Mouse (Mus musculus) kidney, postnatal 0 days (tissue): Measurements from ENCODE around the gene Tango6. TPM values are rescaled to one million over a fixed set of nuclear protein-coding genes. Genes with fewer than 3 reads are reported as not detected.

Experiments used
- ATAC-seq: fragments of 200-750 bp; cut with Nextera tagmentation; replicated peaks from 2 replicates; pipeline ENCODE4 v1.8.0; 2017; ENCODE audit warnings: low read depth, moderate number of reproducible peaks, moderate TSS enrichment, moderate library complexity; ENCODE audit not compliant: low FRiP score
- DNase-seq: peaks from one replicate; pipeline ENCODE4 v3.0.0-alpha.2; 2016; ENCODE audit warnings: low spot score
- H3K27ac ChIP-seq: fragments of 300-500 bp; sonication (generic); 2 replicates; pipeline ENCODE4 v1.5.1; 2014; ENCODE audit warnings: mild to moderate bottlenecking
- H3K27me3 ChIP-seq: fragments of 300-500 bp; sonication (generic); 2 replicates; pipeline ENCODE4 v1.6.1; 2014; ENCODE audit warnings: low read length, mixed read lengths; ENCODE audit not compliant: insufficient read depth
- H3K36me3 ChIP-seq: fragments of 300-500 bp; sonication (generic); 2 replicates; pipeline ENCODE4 v1.6.1; 2014; ENCODE audit warnings: low read length, mixed read lengths; ENCODE audit not compliant: insufficient read depth
- H3K4me1 ChIP-seq: fragments of 300-500 bp; sonication (generic); replicated peaks from 2 replicates; pipeline ENCODE4 v1.6.1; 2014; ENCODE audit warnings: antibody characterized with exemption, low read length, mixed read lengths; ENCODE audit not compliant: insufficient read depth
- H3K4me2 ChIP-seq: fragments of 300-500 bp; sonication (generic); 2 replicates; pipeline ENCODE4 v1.6.1; 2014; ENCODE audit warnings: mild to moderate bottlenecking, low read length, moderate library complexity, mixed read lengths
- H3K4me3 ChIP-seq: fragments of 300-500 bp; sonication (generic); replicated peaks from 2 replicates; pipeline ENCODE4 v1.5.1; 2014; ENCODE audit warnings: low read depth, low read length
- H3K9ac ChIP-seq: fragments of 300-500 bp; sonication (generic); 2 replicates; pipeline ENCODE4 v1.6.1; 2014; ENCODE audit warnings: low read depth, low read length
- H3K9me3 ChIP-seq: fragments of 300-500 bp; sonication (generic); replicated peaks from 2 replicates; pipeline ENCODE4 v1.6.1; 2016; ENCODE audit warnings: low read length, inconsistent platforms, mixed read lengths
- CTCF ChIP-seq: IDR thresholded peaks from 2 replicates; pipeline ENCODE4 v1.5.1; 2016; ENCODE audit warnings: antibody characterized with exemption, low read depth, mild to moderate bottlenecking, moderate library complexity
- WGBS: fragments of 180-500 bp; shearing (Covaris S2); extraction: QIAGEN DNeasy Blood & Tissue Kit; methylation state at CpG from one replicate; pipeline ENCODE4 v1.1.7; 2014; 5-methylcytosine and 5-hydroxymethylcytosine counted together
- polyA plus RNA-seq: library from polyadenylated mRNA; unstranded; fragments of >200 nt; fragmentation: Nextera tagmentation; extraction: Ambion mirVana; gene quantifications from 2 replicates; pipeline ENCODE4 v1.2.1, GENCODE M21; 2015

Gene Tango6
- polyA plus RNA-seq, 1 experiment from 2014 or later: 6.4 TPM

DNA sequence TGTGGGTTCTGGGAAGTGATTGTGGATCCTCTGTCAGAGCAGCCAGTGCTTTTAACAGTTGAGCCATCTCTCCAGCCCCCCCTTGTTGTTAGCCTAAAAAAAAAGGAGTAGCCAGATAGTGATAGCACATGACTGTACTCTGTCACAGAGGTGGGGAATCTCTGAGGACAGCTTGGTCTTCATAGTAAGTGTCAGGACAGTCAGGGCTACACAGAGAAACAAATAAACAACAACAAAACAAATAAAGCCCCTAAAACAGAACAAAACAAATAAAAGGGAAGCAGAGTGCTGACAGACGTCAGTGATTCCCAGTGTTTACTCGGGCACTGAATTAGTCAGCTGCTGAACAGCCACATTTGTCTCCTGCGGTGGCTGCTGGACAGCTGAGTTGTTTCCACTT lies 70.6 kb downstream of the Tango6 start:
- Histone ChIP-seq H3K27ac (peak overlapping the region; percentile 42; the same call in 1 of the 2 replicates), H3K4me1 (no peaks in the 10 kb centered on the region), H3K27me3 (no peaks in the 10 kb centered on the region), H3K9me3 (no peaks in the 10 kb centered on the region), H3K4me3 (no peak overlapping the region), H3K9ac (no peak overlapping the region), H3K4me2 (no peak overlapping the region), H3K36me3 (0 out of 2 replicates have a peak, but pooled peaks cover 4% of the 10 kb centered on the region)
- TF ChIP-seq CTCF: no peak
- 19% methylated on average over 3 of the region's 3 CpGs for WGBS
- ATAC-seq: no peak
- DNase-seq: peak; percentile 41

DNA sequence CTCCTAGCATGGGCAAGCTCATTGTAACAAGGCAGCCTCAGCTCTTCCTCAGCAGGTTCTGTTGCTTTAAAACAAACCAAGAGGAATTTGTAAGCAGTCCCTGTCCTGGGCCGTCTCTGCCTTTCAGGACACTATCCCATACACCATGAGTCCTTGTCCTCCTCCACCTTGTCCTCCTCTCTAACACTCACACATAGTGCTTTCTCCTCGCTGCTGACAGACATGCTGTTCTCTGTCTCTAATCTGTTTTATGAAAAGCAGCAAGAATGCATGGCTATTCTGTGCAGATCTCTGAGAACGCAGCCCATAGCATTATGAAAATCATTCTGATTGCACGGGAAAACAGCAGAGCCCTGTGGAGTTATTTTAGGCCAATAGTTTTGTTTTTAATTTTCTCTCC lies 78.4 kb downstream of the Tango6 start:
- DNase-seq: no peak
- no peak for ATAC-seq
- TF ChIP-seq CTCF: no peak
- Histone ChIP-seq H3K36me3 (0 out of 2 replicates have a peak, but pooled peaks cover 4% of the 10 kb centered on the region), H3K4me2 (no peak overlapping the region), H3K9ac (no peak overlapping the region), H3K27ac (no peak overlapping the region), H3K27me3 (no peaks in the 10 kb centered on the region), H3K4me3 (no peak overlapping the region), H3K9me3 (no peaks in the 10 kb centered on the region), H3K4me1 (no peaks in the 10 kb centered on the region)
- WGBS: 63% methylated on average over 4 of the region's 4 CpGs

DNA sequence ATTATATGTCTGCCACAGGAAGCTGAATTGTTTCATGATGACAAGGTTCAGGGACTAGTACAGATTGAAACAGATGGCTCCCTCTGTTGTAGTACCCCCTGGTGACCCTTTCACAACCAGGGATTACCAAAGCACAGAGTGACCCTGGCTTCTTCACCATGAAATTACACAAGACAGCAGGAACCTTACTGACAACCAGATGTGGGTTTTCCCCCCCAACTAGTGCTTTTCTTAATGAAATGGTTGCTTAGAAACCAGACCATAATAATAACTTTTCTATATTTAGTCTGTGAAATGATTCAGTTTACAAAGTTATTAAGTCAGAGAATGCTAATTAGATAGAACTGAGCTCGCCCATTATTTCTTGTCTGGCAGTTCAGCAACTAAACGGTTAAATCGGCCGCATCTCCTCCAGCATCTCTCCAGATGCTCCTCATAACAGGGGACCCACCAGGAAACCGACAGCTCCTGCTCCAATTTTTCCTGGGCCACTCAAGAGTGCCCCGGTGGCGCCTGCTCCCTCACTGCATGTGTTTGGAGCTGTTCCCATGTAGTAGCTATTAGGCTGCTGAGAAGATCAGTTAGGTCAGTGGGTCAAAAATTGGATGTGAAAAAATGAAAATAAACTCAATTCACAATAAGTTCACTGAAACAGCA lies 79.1 kb downstream of the Tango6 start:
- H3K27ac ChIP-seq: no peak overlapping the region
- no peak for TF ChIP-seq CTCF
- H3K4me1 ChIP-seq: no peaks in the 10 kb centered on the region
- no peak overlapping the region for H3K4me2 ChIP-seq
- DNase-seq (peak; percentile 19), ATAC-seq (no peak)
- H3K27me3 ChIP-seq: no peaks in the 10 kb centered on the region
- no peak overlapping the region for H3K4me3 ChIP-seq
- H3K9me3 ChIP-seq: no peaks in the 10 kb centered on the region
- 0 out of 2 replicates have a peak, but pooled peaks cover 4% of the 10 kb centered on the region for H3K36me3 ChIP-seq
- no peak overlapping the region for H3K9ac ChIP-seq
- WGBS: 41% methylated on average over 7 of the region's 7 CpGs

DNA sequence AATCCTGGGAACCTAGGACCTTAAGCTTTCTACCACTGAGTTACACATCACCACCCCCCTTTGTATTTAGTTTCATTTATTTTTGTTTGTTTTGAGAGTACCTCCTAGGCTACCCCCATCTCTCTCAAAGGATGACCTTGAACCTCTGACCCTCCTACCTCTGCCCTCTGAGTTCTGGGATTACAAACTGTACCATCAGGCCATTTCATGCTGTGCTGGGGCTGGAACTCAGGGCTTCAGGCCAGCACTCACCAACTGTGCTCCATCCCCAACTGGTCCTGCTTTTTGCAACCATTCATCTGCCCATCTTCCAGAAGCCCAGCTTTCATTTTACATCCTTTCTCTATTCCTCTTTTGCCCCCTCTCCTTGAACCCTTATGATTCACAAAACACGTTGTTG lies 81.7 kb downstream of the Tango6 start:
- WGBS: 56% methylated on average over 1 of the region's 1 CpGs

DNA sequence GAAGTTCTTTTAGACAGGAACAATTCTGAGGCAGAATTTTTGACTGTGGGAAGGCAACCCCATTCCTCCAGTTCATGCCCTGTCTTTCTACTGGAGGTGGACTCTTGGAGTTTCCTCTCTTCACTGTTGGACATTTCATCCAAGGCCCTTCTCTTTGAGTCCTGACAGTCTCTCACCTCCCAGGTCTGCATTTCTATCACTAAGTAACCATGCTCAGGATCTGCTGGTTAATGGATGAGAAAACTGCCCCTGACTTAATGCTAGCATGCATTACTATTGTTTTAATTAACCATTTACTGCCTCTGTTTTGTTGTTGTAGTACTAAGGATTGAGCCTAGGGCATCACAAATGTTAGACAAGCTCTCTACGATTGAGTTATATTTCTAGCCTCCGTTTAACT lies 82.7 kb downstream of the Tango6 start:
- DNase-seq (peak; percentile 28), ATAC-seq (peak; percentile 57; the same call in 1 of the 2 replicates)
- Histone ChIP-seq H3K9ac (no peak overlapping the region), H3K4me2 (no peak overlapping the region), H3K4me3 (no peak overlapping the region), H3K36me3 (no peaks in the 10 kb centered on the region), H3K9me3 (no peaks in the 10 kb centered on the region), H3K4me1 (no peaks in the 10 kb centered on the region), H3K27me3 (no peaks in the 10 kb centered on the region), H3K27ac (peak overlapping the region; percentile 9; the same call in 1 of the 2 replicates)
- WGBS: 71% methylated on average over 2 of the region's 2 CpGs
- no peak for TF ChIP-seq CTCF

More for the DNA sequence above, 81.7 kb downstream of the Tango6 start:
- no peaks in the 10 kb centered on the region for H3K9me3 ChIP-seq
- H3K9ac ChIP-seq: no peak overlapping the region
- no peak for TF ChIP-seq CTCF
- no peak overlapping the region for H3K4me2 ChIP-seq
- H3K36me3 ChIP-seq: no peaks in the 10 kb centered on the region
- no peaks in the 10 kb centered on the region for H3K4me1 ChIP-seq
- ATAC-seq (no peak), DNase-seq (no peak)
- H3K27me3 ChIP-seq: no peaks in the 10 kb centered on the region
- no peak overlapping the region for H3K4me3 ChIP-seq
- no peak overlapping the region for H3K27ac ChIP-seq

DNA sequence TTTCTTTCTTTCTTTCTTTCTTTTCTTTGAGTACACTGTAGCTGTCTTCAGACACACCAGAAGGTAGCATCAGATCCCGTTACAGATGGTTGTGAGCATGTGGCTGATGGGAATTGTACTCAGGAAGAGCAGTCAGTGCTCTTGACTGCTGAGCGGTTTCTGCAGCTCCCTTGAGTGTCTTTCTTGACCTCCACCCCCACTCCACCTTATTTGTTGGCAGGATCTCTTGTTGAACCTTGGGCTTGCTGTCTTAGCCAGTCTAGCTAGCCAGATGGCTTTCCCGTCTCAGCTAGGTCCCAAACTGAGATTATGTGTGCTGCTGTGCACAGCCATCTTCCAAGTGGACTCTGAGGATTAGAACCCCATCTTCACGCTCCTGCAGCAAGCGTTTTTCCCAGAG lies 83.9 kb downstream of the Tango6 start:
- DNase-seq: no peak
- H3K27ac ChIP-seq: no peak overlapping the region
- TF ChIP-seq CTCF: no peak
- H3K4me1 ChIP-seq: no peaks in the 10 kb centered on the region
- H3K4me2 ChIP-seq: no peak overlapping the region
- ATAC-seq: no peak
- no peaks in the 10 kb centered on the region for H3K36me3 ChIP-seq
- no peaks in the 10 kb centered on the region for H3K27me3 ChIP-seq
- H3K4me3 ChIP-seq: no peak overlapping the region
- no peaks in the 10 kb centered on the region for H3K9me3 ChIP-seq
- WGBS: 84% methylated on average over 5 of the region's 5 CpGs
- H3K9ac ChIP-seq: no peak overlapping the region
